Mouse (Mus musculus) intestine, embryonic 14.5 days (tissue): ENCODE data around the gene Dennd1a. TPM values are rescaled to one million over a fixed set of nuclear protein-coding genes. Genes with fewer than 3 reads are reported as not detected.

ENCODE experiments used
- ATAC-seq: fragments of 200-750 bp; cut with Nextera tagmentation; replicated peaks from 2 replicates; pipeline ENCODE4 v1.8.0; 2017; ENCODE audit warnings: low read depth, moderate number of reproducible peaks, moderate TSS enrichment, moderate library complexity; ENCODE audit not compliant: low FRiP score, low TSS enrichment
- DNase-seq: peaks from one replicate; pipeline ENCODE4 v3.0.0-alpha.2; 2018; ENCODE audit warnings: low spot score
- H3K27ac ChIP-seq: fragments of 300-500 bp; sonication (generic); 2 replicates; pipeline ENCODE4 v1.5.1; 2014; ENCODE audit warnings: low read depth, mild to moderate bottlenecking, control low read depth
- H3K27me3 ChIP-seq: fragments of 300-500 bp; sonication (generic); replicated peaks from 2 replicates; pipeline ENCODE4 v1.6.1; 2014; ENCODE audit warnings: low read length, control low read depth; ENCODE audit not compliant: control insufficient read depth, insufficient read depth
- H3K36me3 ChIP-seq: fragments of 300-500 bp; sonication (generic); 2 replicates; pipeline ENCODE4 v1.6.1; 2014; ENCODE audit warnings: low read length, control low read depth; ENCODE audit not compliant: control insufficient read depth, insufficient read depth
- H3K4me1 ChIP-seq: fragments of 300-500 bp; sonication (generic); replicated peaks from 2 replicates; pipeline ENCODE4 v1.6.1; 2014; ENCODE audit warnings: low read length, control low read depth, mixed read lengths; ENCODE audit not compliant: control insufficient read depth, insufficient read depth
- H3K4me2 ChIP-seq: fragments of 300-500 bp; sonication (generic); 2 replicates; pipeline ENCODE4 v1.6.1; 2014; ENCODE audit warnings: low read length
- H3K4me3 ChIP-seq: fragments of 300-500 bp; sonication (generic); 2 replicates; pipeline ENCODE4 v1.5.1; 2014; ENCODE audit warnings: low read depth, low read length, control low read depth, mixed read lengths
- H3K9ac ChIP-seq: fragments of 300-500 bp; sonication (generic); 2 replicates; pipeline ENCODE4 v1.6.1; 2014; ENCODE audit warnings: mild to moderate bottlenecking, low read length
- H3K9me3 ChIP-seq: fragments of 300-500 bp; sonication (generic); 2 replicates; pipeline ENCODE4 v1.6.1; 2016; ENCODE audit warnings: low read length, control low read depth; ENCODE audit not compliant: control insufficient read depth
- WGBS: fragments of 180-500 bp; shearing (Covaris S2); extraction: QIAGEN DNeasy Blood & Tissue Kit; methylation state at CpG from one replicate; pipeline ENCODE4 v1.1.7; 2014; 5-methylcytosine and 5-hydroxymethylcytosine counted together
- polyA plus RNA-seq: library from polyadenylated mRNA; unstranded; fragments of >200 nt; fragmentation: Nextera tagmentation; extraction: Ambion mirVana; gene quantifications from 2 replicates; pipeline ENCODE4 v1.2.1, GENCODE M21; 2014

Dennd1a gene
- polyA plus RNA-seq, 1 experiment from 2014 or later, result 11.6 TPM

DNA sequence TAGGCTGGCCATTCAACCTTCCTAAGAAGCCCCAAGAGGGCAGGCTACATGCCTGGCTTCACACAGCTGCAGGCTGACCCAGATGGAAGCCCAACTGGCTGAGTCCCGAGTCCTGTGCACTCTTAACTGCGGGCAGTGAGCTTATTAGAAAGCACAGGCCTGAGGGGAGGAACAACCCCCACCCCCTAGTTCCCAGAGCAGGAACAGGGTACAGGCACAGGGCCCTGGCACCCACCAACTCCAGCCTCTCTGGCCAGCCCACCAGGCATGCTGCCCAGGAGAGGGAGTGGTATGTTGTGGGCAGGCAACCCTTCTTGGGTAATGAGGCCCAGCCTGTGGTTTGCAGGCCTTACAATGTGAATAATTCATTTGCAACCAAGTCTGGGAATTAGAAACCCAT, 518.3 kb downstream of the Dennd1a start:
- peaks cover 41% of the 10 kb centered on the region for H3K4me1 ChIP-seq
- no peak overlapping the region for H3K27ac ChIP-seq
- ATAC-seq, result no peak
- no peak overlapping the region for H3K4me3 ChIP-seq
- no peaks in the 10 kb centered on the region for H3K27me3 ChIP-seq
- H3K9ac ChIP-seq, result no peak overlapping the region
- WGBS, result 58% methylated on average over 2 of the region's 2 CpGs
- H3K36me3 ChIP-seq, result no peaks in the 10 kb centered on the region
- H3K4me2 ChIP-seq, result no peak overlapping the region
- no peak for DNase-seq
- H3K9me3 ChIP-seq, result no peaks in the 10 kb centered on the region

DNA sequence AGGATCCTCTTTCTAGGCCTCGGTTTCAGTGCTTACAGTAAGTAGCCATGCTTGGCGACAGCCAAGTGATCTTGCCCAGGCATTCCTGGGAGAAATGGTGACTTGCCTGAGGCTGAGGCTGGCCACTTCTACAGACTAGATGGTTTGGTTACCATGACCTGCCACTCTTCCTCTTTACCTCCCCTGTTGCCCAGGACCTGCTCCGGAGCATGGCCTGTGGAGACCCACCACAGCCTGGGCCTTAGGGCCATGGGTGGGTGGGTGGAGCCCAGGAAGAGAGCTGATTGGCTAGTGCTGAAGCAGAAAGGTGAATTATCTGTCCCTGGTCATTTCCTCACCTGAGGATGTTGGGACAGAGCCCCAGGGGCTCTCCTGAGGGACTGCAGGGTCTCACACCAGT, 519.5 kb downstream of the Dennd1a start:
- peaks cover 47% of the 10 kb centered on the region for H3K4me1 ChIP-seq
- H3K4me3 ChIP-seq, result no peak overlapping the region
- DNase-seq (no peak), ATAC-seq (no peak)
- H3K9ac ChIP-seq, result no peak overlapping the region
- no peaks in the 10 kb centered on the region for H3K27me3 ChIP-seq
- no peaks in the 10 kb centered on the region for H3K9me3 ChIP-seq
- 52% methylated on average over 3 of the region's 3 CpGs for WGBS
- H3K4me2 ChIP-seq, result no peak overlapping the region
- peak overlapping the region; percentile 58; the same call in 1 of the 2 replicates for H3K27ac ChIP-seq
- H3K36me3 ChIP-seq, result no peaks in the 10 kb centered on the region

DNA sequence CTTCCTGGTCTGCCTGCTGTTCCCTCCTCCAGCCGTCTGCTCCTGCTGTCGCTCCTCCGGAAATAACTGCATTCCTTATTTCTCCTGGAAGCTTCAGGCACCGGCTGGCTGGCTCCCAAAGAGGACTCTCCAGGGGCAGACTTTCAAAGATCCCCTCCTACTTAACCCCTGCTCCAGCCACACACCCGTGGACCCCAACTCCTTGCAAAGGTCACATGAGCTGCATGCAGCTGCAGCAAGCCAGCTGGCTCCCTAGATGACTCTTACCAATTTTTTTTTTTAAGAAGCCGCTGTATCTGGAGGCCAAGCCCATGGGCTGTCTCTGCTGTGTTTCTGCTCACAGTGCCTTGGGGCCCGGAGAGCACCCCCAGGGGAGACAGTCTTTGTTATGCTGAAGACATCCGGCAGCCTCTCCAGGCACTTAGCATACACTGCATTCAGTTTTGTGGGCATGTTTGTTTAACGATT, 520.1 kb downstream of the Dennd1a start:
- no peak overlapping the region for H3K9ac ChIP-seq
- H3K9me3 ChIP-seq, result no peaks in the 10 kb centered on the region
- peak overlapping the region; percentile 9; the same call in 1 of the 2 replicates for H3K4me2 ChIP-seq
- ATAC-seq, result no peak; the same call in 1 of the 2 replicates
- H3K27me3 ChIP-seq, result no peaks in the 10 kb centered on the region
- DNase-seq, result no peak
- peak overlapping the region; percentile 58; the same call in 1 of the 2 replicates for H3K27ac ChIP-seq
- WGBS, result 9% methylated on average over 9 of the region's 9 CpGs
- no peaks in the 10 kb centered on the region for H3K36me3 ChIP-seq
- H3K4me3 ChIP-seq, result no peak overlapping the region
- peaks cover 47% of the 10 kb centered on the region for H3K4me1 ChIP-seq

DNA sequence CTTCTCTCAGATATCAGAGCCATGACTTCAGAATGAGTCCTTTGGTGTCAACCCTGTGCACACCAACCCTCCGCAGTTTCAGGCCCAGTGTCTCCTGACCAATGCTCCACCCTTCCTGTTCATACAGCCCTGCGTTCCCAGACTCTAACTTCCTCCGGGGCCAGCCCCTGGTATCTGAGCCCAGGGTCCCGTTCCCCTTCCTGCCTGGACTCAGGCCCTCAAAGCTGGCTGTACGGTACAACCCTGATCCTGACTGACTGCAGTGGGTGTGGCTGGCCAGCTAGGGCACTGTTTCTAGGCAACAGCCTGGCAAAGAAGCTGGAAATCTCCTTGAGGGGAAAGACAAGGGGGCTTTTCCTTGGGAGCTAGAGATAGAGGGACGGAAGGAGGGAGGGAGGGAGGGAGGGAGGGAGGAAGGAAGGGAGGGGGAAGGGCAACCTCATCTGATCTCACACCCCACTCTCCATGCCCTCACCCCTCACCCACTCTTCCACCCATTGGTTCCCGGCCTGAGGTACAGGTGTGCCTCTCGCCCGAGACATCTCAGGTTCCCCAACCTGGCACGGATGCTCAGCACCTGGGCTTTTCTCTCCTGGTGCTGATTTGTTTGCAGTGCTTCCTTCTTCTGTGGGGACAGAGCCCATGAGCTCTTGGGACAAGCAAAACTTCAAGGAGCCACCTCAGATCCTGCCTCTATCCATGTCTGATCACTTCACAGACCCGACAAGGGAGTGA, 521.0 kb downstream of the Dennd1a start:
- H3K4me1 ChIP-seq, result peaks cover 42% of the 10 kb centered on the region
- no peak overlapping the region for H3K9ac ChIP-seq
- no peak for DNase-seq
- no peaks in the 10 kb centered on the region for H3K9me3 ChIP-seq
- no peaks in the 10 kb centered on the region for H3K36me3 ChIP-seq
- ATAC-seq, result no peak
- no peak overlapping the region for H3K4me2 ChIP-seq
- peak overlapping the region; percentile 58; the same call in 1 of the 2 replicates for H3K27ac ChIP-seq
- 53% methylated on average over 10 of the region's 11 CpGs for WGBS
- H3K27me3 ChIP-seq, result no peaks in the 10 kb centered on the region
- no peak overlapping the region for H3K4me3 ChIP-seq

- H3K9ac ChIP-seq, result no peak overlapping the region
- no peaks in the 10 kb centered on the region for H3K27me3 ChIP-seq
- no peaks in the 10 kb centered on the region for H3K9me3 ChIP-seq
- ATAC-seq (no peak), DNase-seq (no peak)
- H3K4me2 ChIP-seq, result no peak overlapping the region; the same call in 1 of the 2 replicates
- peaks cover 40% of the 10 kb centered on the region for H3K4me1 ChIP-seq
- 20% methylated on average over 21 of the region's 21 CpGs for WGBS
- no peak overlapping the region for H3K4me3 ChIP-seq
- H3K27ac ChIP-seq, result no peak overlapping the region
- no peaks in the 10 kb centered on the region for H3K36me3 ChIP-seq
Measured at GRCm38 (mm10) chr2:37765082-37765483, 522.1 kb downstream of the Dennd1a start.

DNA sequence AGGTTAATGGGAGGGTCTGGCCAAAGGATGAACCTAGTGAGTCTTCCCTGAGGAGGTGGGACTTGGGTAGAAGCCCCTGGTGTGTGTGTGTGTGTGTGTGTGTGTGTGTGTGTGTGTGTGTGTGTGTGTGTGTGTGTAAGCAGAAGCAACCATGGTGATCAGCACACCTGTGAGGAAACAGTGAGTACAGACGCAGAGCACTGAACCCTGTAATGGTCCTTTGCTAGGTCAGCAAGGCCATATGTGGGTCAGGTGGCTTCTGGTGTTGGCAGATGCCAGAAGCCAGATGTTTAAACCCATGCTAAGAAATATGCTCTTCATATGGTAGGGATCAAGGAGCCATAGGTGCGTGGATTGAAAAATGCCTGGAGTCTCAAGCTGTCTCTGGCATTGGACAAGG, 522.7 kb downstream of the Dennd1a start:
- Histone ChIP-seq H3K9me3 (no peaks in the 10 kb centered on the region), H3K36me3 (no peaks in the 10 kb centered on the region), H3K27ac (no peak overlapping the region), H3K4me2 (no peak overlapping the region), H3K4me1 (peaks cover 45% of the 10 kb centered on the region), H3K4me3 (no peak overlapping the region), H3K27me3 (no peaks in the 10 kb centered on the region), H3K9ac (no peak overlapping the region)
- ATAC-seq, result no peak
- WGBS, result 93% methylated on average over 2 of the region's 2 CpGs
- no peak for DNase-seq

GRCm38 (mm10) chr2:37763638-37764037, 523.6 kb downstream of the Dennd1a start:
- Histone ChIP-seq H3K4me3 (no peak overlapping the region), H3K9me3 (no peaks in the 10 kb centered on the region), H3K27me3 (no peaks in the 10 kb centered on the region), H3K27ac (no peak overlapping the region), H3K4me2 (no peak overlapping the region), H3K36me3 (no peaks in the 10 kb centered on the region), H3K9ac (no peak overlapping the region), H3K4me1 (peaks cover 40% of the 10 kb centered on the region)
- WGBS, result 17% methylated on average over 3 of the region's 3 CpGs
- no peak for DNase-seq
- no peak for ATAC-seq

DNA sequence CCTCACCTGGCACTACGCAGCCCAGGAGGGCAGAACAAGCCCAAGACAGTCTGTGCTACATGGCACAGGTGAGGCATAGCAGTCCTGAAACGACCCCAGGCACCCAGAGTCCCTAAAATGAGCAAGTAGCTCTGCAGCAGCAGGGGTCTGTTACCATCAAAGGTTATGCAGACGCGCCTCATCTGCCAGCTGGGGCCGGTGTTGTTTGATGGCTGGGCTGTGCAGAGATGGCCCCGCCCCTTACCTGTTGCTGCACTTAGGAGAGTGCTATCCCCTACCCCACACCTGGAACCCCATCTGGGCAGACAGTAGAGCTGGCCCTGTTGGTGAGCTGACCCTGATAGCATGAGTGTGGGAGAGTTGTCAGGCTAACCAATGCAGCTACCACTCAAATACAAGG, 526.6 kb downstream of the Dennd1a start:
- H3K4me2 ChIP-seq, result no peak overlapping the region
- no peaks in the 10 kb centered on the region for H3K27me3 ChIP-seq
- ATAC-seq, result no peak
- 39% methylated on average over 6 of the region's 6 CpGs for WGBS
- peaks cover 25% of the 10 kb centered on the region for H3K4me1 ChIP-seq
- no peak overlapping the region for H3K4me3 ChIP-seq
- DNase-seq, result no peak
- no peak overlapping the region for H3K9ac ChIP-seq
- no peaks in the 10 kb centered on the region for H3K36me3 ChIP-seq
- no peaks in the 10 kb centered on the region for H3K9me3 ChIP-seq
- no peak overlapping the region for H3K27ac ChIP-seq
